Mouse (Mus musculus) limb, embryonic 11.5 days (tissue): ENCODE measurements around the gene Zfp184. TPM values are rescaled to one million over a fixed set of nuclear protein-coding genes. Genes with fewer than 3 reads are reported as not detected.
"Not testable (repeated sequence)": the region's sequence is repeated elsewhere in the genome, so short reads cannot be mapped to it uniquely, and the experiment has no call there.

Source experiments
- ATAC-seq: fragments of 200-750 bp; cut with Nextera tagmentation; 2 replicates; pipeline ENCODE4 v1.8.0; 2017; ENCODE audit warnings: low read depth; ENCODE audit not compliant: insufficient number of reproducible peaks, low FRiP score, low TSS enrichment
- DNase-seq: peaks from one replicate; pipeline ENCODE4 v3.0.0-alpha.2; 2015; ENCODE audit warnings: low spot score
- H3K27ac ChIP-seq: fragments of 300-500 bp; sonication (generic); replicated peaks from 2 replicates; pipeline ENCODE4 v1.5.1; 2014; ENCODE audit warnings: low read depth, mild to moderate bottlenecking, low read length
- H3K27me3 ChIP-seq: fragments of 300-500 bp; sonication (generic); 2 replicates; pipeline ENCODE4 v1.6.1; 2014; ENCODE audit warnings: mild to moderate bottlenecking, low read length, mixed read lengths; ENCODE audit not compliant: control insufficient read depth, insufficient read depth
- H3K36me3 ChIP-seq: fragments of 300-500 bp; sonication (generic); 2 replicates; pipeline ENCODE4 v1.6.1; 2014; ENCODE audit warnings: mild to moderate bottlenecking, low read length, moderate library complexity, mixed read lengths; ENCODE audit not compliant: control insufficient read depth, insufficient read depth
- H3K4me1 ChIP-seq: fragments of 300-500 bp; sonication (generic); 2 replicates; pipeline ENCODE4 v1.6.1; 2014; ENCODE audit warnings: low read length, mixed read lengths; ENCODE audit not compliant: control insufficient read depth, insufficient read depth
- H3K4me2 ChIP-seq: fragments of 300-500 bp; sonication (generic); 2 replicates; pipeline ENCODE4 v1.6.1; 2014; ENCODE audit warnings: low read depth, mild to moderate bottlenecking, moderate library complexity; ENCODE audit not compliant: severe bottlenecking
- H3K4me3 ChIP-seq: fragments of 300-500 bp; sonication (generic); 2 replicates; pipeline ENCODE4 v1.5.1; 2014; ENCODE audit warnings: low read depth, low read length
- H3K9ac ChIP-seq: fragments of 300-500 bp; sonication (generic); 2 replicates; pipeline ENCODE4 v1.6.1; 2014; ENCODE audit warnings: mild to moderate bottlenecking, low read length
- H3K9me3 ChIP-seq: fragments of 300-500 bp; sonication (generic); 2 replicates; pipeline ENCODE4 v1.6.1; 2016; ENCODE audit warnings: low read length; ENCODE audit not compliant: control insufficient read depth
- WGBS: fragments of 180-500 bp; shearing (Covaris S2); extraction: QIAGEN DNeasy Blood & Tissue Kit; methylation state at CpG from one replicate; pipeline ENCODE4 v1.1.7; 2014; 5-methylcytosine and 5-hydroxymethylcytosine counted together
- polyA plus RNA-seq: library from polyadenylated mRNA; unstranded; fragments of >200 nt; fragmentation: Nextera tagmentation; extraction: Ambion mirVana; gene quantifications from 2 replicates; pipeline ENCODE4 v1.2.1, GENCODE M21; 2014

Zfp184 gene
- polyA plus RNA-seq, 1 experiment from 2014 or later: 26.9 TPM

- 0 out of 2 replicates have a peak, but pooled peaks have one; percentile 35 for ATAC-seq
- Histone ChIP-seq H3K9me3 (no peaks in the 10 kb centered on the region), H3K4me1 (no peaks in the 10 kb centered on the region), H3K27ac (no peak overlapping the region), H3K36me3 (no peaks in the 10 kb centered on the region), H3K27me3 (no peaks in the 10 kb centered on the region), H3K4me2 (peak overlapping the region; percentile 24; the same call in 1 of the 2 replicates), H3K4me3 (peak overlapping the region; percentile 4; the same call in 1 of the 2 replicates), H3K9ac (no peak overlapping the region)
- DNase-seq: peak; percentile 75
- WGBS: 3% methylated on average over 22 of the region's 22 CpGs
These were observed 37.7 kb upstream of the Zfp184 start for GRCm38 (mm10) chr13:21906946-21907806.

GRCm38 (mm10) chr13:21907807-21908155, 37.1 kb upstream of the Zfp184 start:
- H3K27ac ChIP-seq, H3K4me2 ChIP-seq, H3K4me3 ChIP-seq, H3K9ac ChIP-seq, H3K27me3 ChIP-seq, H3K36me3 ChIP-seq, H3K9me3 ChIP-seq, H3K4me1 ChIP-seq: not testable (repeated sequence)
- ATAC-seq (0 out of 2 replicates have a peak, but pooled peaks have one; percentile 32), DNase-seq (peak; percentile 59)
- 5% methylated on average over 6 of the region's 6 CpGs for WGBS

GRCm38 (mm10) chr13:21910735-21911134, 34.2 kb upstream of the Zfp184 start:
- no peaks in the 10 kb centered on the region for H3K27me3 ChIP-seq
- no peaks in the 10 kb centered on the region for H3K9me3 ChIP-seq
- peak overlapping the region; percentile 15 for H3K4me3 ChIP-seq
- no peaks in the 10 kb centered on the region for H3K36me3 ChIP-seq
- no peak overlapping the region for H3K27ac ChIP-seq
- H3K4me1 ChIP-seq: no peaks in the 10 kb centered on the region
- DNase-seq: peak; percentile 51
- peak overlapping the region; percentile 22; the same call in 1 of the 2 replicates for H3K4me2 ChIP-seq
- no peak for ATAC-seq
- H3K9ac ChIP-seq: no peak overlapping the region
- 1% methylated on average over 7 of the region's 7 CpGs for WGBS

- DNase-seq: peak; percentile 88
- Histone ChIP-seq H3K4me1 (no peaks in the 10 kb centered on the region), H3K27me3 (no peaks in the 10 kb centered on the region), H3K36me3 (no peaks in the 10 kb centered on the region), H3K4me2 (no peak overlapping the region; the same call in 1 of the 2 replicates), H3K9ac (no peak overlapping the region), H3K27ac (no peak overlapping the region), H3K4me3 (peak overlapping the region; percentile 15), H3K9me3 (no peaks in the 10 kb centered on the region)
- WGBS: 2% methylated on average over 17 of the region's 17 CpGs
- no peak for ATAC-seq
These were observed 33.7 kb upstream of the Zfp184 start for GRCm38 (mm10) chr13:21911147-21911546.

- 4% methylated on average over 8 of the region's 8 CpGs for WGBS
- H3K4me3 ChIP-seq: peak overlapping the region; percentile 16
- peak overlapping the region; percentile 30 for H3K4me2 ChIP-seq
- H3K27me3 ChIP-seq: no peaks in the 10 kb centered on the region
- H3K9me3 ChIP-seq: no peaks in the 10 kb centered on the region
- no peak overlapping the region for H3K9ac ChIP-seq
- ATAC-seq: no peak
- no peak for DNase-seq
- no peaks in the 10 kb centered on the region for H3K36me3 ChIP-seq
- H3K4me1 ChIP-seq: no peaks in the 10 kb centered on the region
- no peak overlapping the region for H3K27ac ChIP-seq
These were observed 31.0 kb upstream of the Zfp184 start for GRCm38 (mm10) chr13:21913854-21914253.

- H3K27me3 ChIP-seq: no peaks in the 10 kb centered on the region
- H3K36me3 ChIP-seq: no peaks in the 10 kb centered on the region
- H3K9ac ChIP-seq: no peak overlapping the region
- DNase-seq: peak; percentile 87
- no peaks in the 10 kb centered on the region for H3K4me1 ChIP-seq
- H3K4me2 ChIP-seq: peak overlapping the region; percentile 30
- no peak overlapping the region for H3K27ac ChIP-seq
- 0 out of 2 replicates have a peak, but pooled peaks have one; percentile 46 for ATAC-seq
- 1% methylated on average over 14 of the region's 14 CpGs for WGBS
- H3K4me3 ChIP-seq: peak overlapping the region; percentile 16
- no peaks in the 10 kb centered on the region for H3K9me3 ChIP-seq
These were observed 30.3 kb upstream of the Zfp184 start for GRCm38 (mm10) chr13:21914599-21914998.

- H3K27ac ChIP-seq: no peak overlapping the region
- H3K9ac ChIP-seq: no peak overlapping the region
- H3K36me3 ChIP-seq: no peaks in the 10 kb centered on the region
- no peak for DNase-seq
- no peak overlapping the region for H3K4me3 ChIP-seq
- no peak overlapping the region for H3K4me2 ChIP-seq
- H3K4me1 ChIP-seq: no peaks in the 10 kb centered on the region
- no peak for ATAC-seq
- 49% methylated on average over 5 of the region's 5 CpGs for WGBS
- no peaks in the 10 kb centered on the region for H3K27me3 ChIP-seq
- no peaks in the 10 kb centered on the region for H3K9me3 ChIP-seq
These were observed 29.4 kb upstream of the Zfp184 start for GRCm38 (mm10) chr13:21915487-21915886.

GRCm38 (mm10) chr13:21916056-21916455, 28.8 kb upstream of the Zfp184 start:
- Histone ChIP-seq H3K27me3 (no peaks in the 10 kb centered on the region), H3K4me1 (no peaks in the 10 kb centered on the region), H3K27ac (no peak overlapping the region), H3K9me3 (no peaks in the 10 kb centered on the region), H3K4me2 (no peak overlapping the region), H3K4me3 (no peak overlapping the region), H3K9ac (no peak overlapping the region), H3K36me3 (no peaks in the 10 kb centered on the region)
- DNase-seq (no peak), ATAC-seq (no peak)
- 49% methylated on average over 6 of the region's 6 CpGs for WGBS
